Mouse (Mus musculus) mouse embryonic stem cell (cell line): ENCODE data around the gene Diaph2.
"Not testable (repeated sequence)": the region's sequence is repeated elsewhere in the genome, so short reads cannot be mapped to it uniquely, and the experiment has no call there.

ENCODE experiments used
- in situ Hi-C, 2 experiments: fragments of 300-500 bp; cut with MboI; formaldehyde crosslinking; loops; 1 replicate in 1 of 2; 3 replicates in 1 of 2; pipeline ENCODE4 v1.14.3; 2019 to 2020; ENCODE audit warnings: low sequenced_read_pairs in 2 of 2, low pct_unique_long_range_greater_than_20kb in 1 of 2, mixed read lengths in 1 of 2; ENCODE audit not compliant: unreplicated experiment in 1 of 2

Gene Diaph2

GRCm38 (mm10) chrX:130212759-130213158 lies 463.2 kb downstream of the Diaph2 start:
- in situ Hi-C loops: no loop called here

- in situ Hi-C loops: no loop called here
Measured at GRCm38 (mm10) chrX:130230045-130230444, 480.5 kb downstream of the Diaph2 start.

- in situ Hi-C loops: no loop called here
Measured at GRCm38 (mm10) chrX:130235167-130235566, 485.6 kb downstream of the Diaph2 start.

GRCm38 (mm10) chrX:130246652-130247051 lies 497.1 kb downstream of the Diaph2 start:
- in situ Hi-C loops: no loop called here

- in situ Hi-C loops: no loop called here
Measured at GRCm38 (mm10) chrX:130253664-130254063, 504.1 kb downstream of the Diaph2 start.

- in situ Hi-C loops: no loop called here
Measured at GRCm38 (mm10) chrX:130265707-130266106, 516.2 kb downstream of the Diaph2 start.

- in situ Hi-C loops: no loop called here
Measured at GRCm38 (mm10) chrX:130279144-130279543, 529.6 kb downstream of the Diaph2 start.

GRCm38 (mm10) chrX:130281484-130281883 lies 531.9 kb downstream of the Diaph2 start:
- in situ Hi-C loops: no loop called here

GRCm38 (mm10) chrX:130287032-130287431 lies 537.5 kb downstream of the Diaph2 start:
- in situ Hi-C loops: no loop called here

- in situ Hi-C loops: no loop called here
Measured at GRCm38 (mm10) chrX:130289775-130290174, 540.2 kb downstream of the Diaph2 start.

- in situ Hi-C loops: no loop called here
Measured at GRCm38 (mm10) chrX:130350808-130351435, 601.4 kb downstream of the Diaph2 start.

GRCm38 (mm10) chrX:130351480-130351879 lies 601.9 kb downstream of the Diaph2 start:
- in situ Hi-C loops: no loop called here

GRCm38 (mm10) chrX:130393508-130394145 lies 644.1 kb downstream of the Diaph2 start:
- in situ Hi-C loops: no loop called here

- in situ Hi-C loops: no loop called here
Measured at GRCm38 (mm10) chrX:130403214-130403613, 653.7 kb downstream of the Diaph2 start.

GRCm38 (mm10) chrX:130407471-130407870 lies 657.9 kb downstream of the Diaph2 start:
- in situ Hi-C loops: not testable (repeated sequence)

- in situ Hi-C loops: no loop called here
Measured at GRCm38 (mm10) chrX:130408985-130409384, 659.4 kb downstream of the Diaph2 start.

- in situ Hi-C loops: no loop called here
Measured at GRCm38 (mm10) chrX:130423134-130423533, 673.6 kb downstream of the Diaph2 start.

GRCm38 (mm10) chrX:130451822-130452487 lies 702.4 kb downstream of the Diaph2 start:
- in situ Hi-C loops: no loop called here

- in situ Hi-C loops: no loop called here
Measured at GRCm38 (mm10) chrX:130452488-130452823, 702.9 kb downstream of the Diaph2 start.

- in situ Hi-C loops: no loop called here
Measured at GRCm38 (mm10) chrX:130473133-130473532, 723.6 kb downstream of the Diaph2 start.
